In the genomic region with DNA sequence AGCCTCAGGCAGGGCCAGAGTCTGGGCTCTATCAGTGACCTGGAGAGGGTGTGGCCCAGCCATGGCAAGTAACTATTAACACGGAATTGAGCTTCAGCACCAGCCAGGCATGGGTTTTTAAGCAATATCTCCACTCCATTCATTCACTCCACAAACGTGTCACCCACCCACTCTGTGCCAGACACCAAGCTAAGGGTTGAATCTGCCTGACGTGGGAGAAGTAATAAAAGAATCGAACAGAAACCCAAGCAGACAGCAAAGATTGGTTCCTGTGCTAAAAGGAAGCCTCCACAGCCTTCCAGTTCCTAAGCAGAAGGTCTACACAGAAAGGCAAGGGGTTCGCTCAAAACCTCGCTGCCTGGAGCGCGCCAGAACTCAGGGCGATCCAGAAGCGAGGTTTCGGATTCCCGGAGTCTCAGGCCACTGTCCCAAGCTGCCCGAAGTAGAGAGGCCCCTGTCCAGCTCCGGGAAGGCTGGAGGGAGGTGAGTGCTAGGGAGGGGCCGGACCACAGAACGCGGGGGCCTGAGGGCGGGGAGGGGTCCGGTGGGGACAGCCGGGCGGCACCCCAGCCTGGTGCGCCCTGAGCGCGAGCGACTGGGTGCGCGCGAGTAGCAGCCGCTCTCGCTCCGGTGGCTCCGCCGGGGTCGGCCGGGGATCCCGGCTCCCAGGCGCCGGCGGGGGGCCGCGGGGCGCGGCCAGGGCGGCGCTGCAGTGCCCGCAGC, we compare ENCODE assay signal across 8 mouse cellular contexts. TPM values are rescaled to one million over a fixed set of nuclear protein-coding genes. Genes with fewer than 3 reads are reported as not detected.
DNase-seq lines count a peak whose midpoint lies in the region; ATAC-seq and TF ChIP-seq lines count a peak whose summit lies in the region.
"Had no signal": no experiment of that assay in that cellular context is flagged by ENCODE, and none has a peak within 500 bp of the region (broad histone marks: within the 10 kb centered on the region; RNA-seq: fewer than 3 reads in every experiment).

No protein-coding gene starts in this region.

- intact Hi-C loops in left cerebral cortex, postnatal 14 days (cut with DNase I), result no loop called here

- no peaks in the 10 kb centered on the region for H3K36me3 ChIP-seq in lung, embryonic 16.5 days (ENCODE audit: control insufficient read depth, insufficient read depth, low read length)
- no peaks in the 10 kb centered on the region for H3K36me3 ChIP-seq in forebrain, embryonic 15.5 days
- H3K36me3 ChIP-seq in limb, embryonic 14.5 days (ENCODE audit: control insufficient read depth, insufficient read depth, low read length), result no peaks in the 10 kb centered on the region
- H3K36me3 ChIP-seq in stomach, embryonic 15.5 days, result no peaks in the 10 kb centered on the region

- no peak for DNase-seq in lung, postnatal 36 days
- no peak for DNase-seq in limb, embryonic 14.5 days (ENCODE audit: low spot score)
- DNase-seq in left cerebral cortex, postnatal 14 days (ENCODE audit: low spot score in 2 of 2), result no peak
- no peak for DNase-seq in natural killer cell, adult 2 months (ENCODE audit: low spot score in 2 of 2)

- H3K27ac ChIP-seq in lung, embryonic 16.5 days (ENCODE audit: low read length), result no peak overlapping the region
- H3K27ac ChIP-seq in forebrain, embryonic 15.5 days (replicated peaks), result no peak overlapping the region
- H3K27ac ChIP-seq in limb, embryonic 14.5 days (replicated peaks; ENCODE audit: low read depth, low read length), result no peak overlapping the region
- peak overlapping the region; percentile 75 for H3K27ac ChIP-seq in stomach, embryonic 15.5 days
- H3K27ac ChIP-seq: macrophage had no signal

- peak overlapping the region; percentile 56 for H3K4me3 ChIP-seq in lung, embryonic 16.5 days (ENCODE audit: low read length)
- peak overlapping the region; percentile 47 for H3K4me3 ChIP-seq in forebrain, embryonic 15.5 days
- peak overlapping the region; percentile 55 for H3K4me3 ChIP-seq in limb, embryonic 14.5 days (replicated peaks; ENCODE audit: low read length)
- H3K4me3 ChIP-seq in stomach, embryonic 15.5 days (replicated peaks), result peak overlapping the region; percentile 58

- H3K4me2 ChIP-seq in lung, embryonic 16.5 days (ENCODE audit: low read depth, low read length), result peak overlapping the region; percentile 87
- H3K4me2 ChIP-seq in forebrain, embryonic 15.5 days (replicated peaks), result peak overlapping the region; percentile 67
- H3K4me2 ChIP-seq in limb, embryonic 14.5 days (replicated peaks; ENCODE audit: low read depth, low read length, severe bottlenecking), result peak overlapping the region; percentile 82
- H3K4me2 ChIP-seq in stomach, embryonic 15.5 days, result peak overlapping the region; percentile 92

- H3K27me3 ChIP-seq in lung, embryonic 16.5 days (ENCODE audit: control insufficient read depth, insufficient read depth, low read depth, low read length), result peaks cover 61% of the 10 kb centered on the region
- H3K27me3 ChIP-seq in forebrain, embryonic 15.5 days, result peaks cover 62% of the 10 kb centered on the region
- peaks cover 48% of the 10 kb centered on the region for H3K27me3 ChIP-seq in limb, embryonic 14.5 days (ENCODE audit: control insufficient read depth, insufficient read depth, low read length)
- H3K27me3 ChIP-seq in stomach, embryonic 15.5 days (replicated peaks), result peaks cover 39% of the 10 kb centered on the region

- no peaks in the 10 kb centered on the region for H3K9me3 ChIP-seq in lung, embryonic 16.5 days (ENCODE audit: control insufficient read depth, low read length)
- H3K9me3 ChIP-seq in forebrain, embryonic 15.5 days, result no peaks in the 10 kb centered on the region
- H3K9me3 ChIP-seq in limb, embryonic 14.5 days (ENCODE audit: control insufficient read depth, low read length), result no peaks in the 10 kb centered on the region
- H3K9me3 ChIP-seq in stomach, embryonic 15.5 days, result no peaks in the 10 kb centered on the region

- H3K4me1 ChIP-seq in lung, embryonic 16.5 days (replicated peaks; ENCODE audit: control insufficient read depth, insufficient read depth, low read length), result peaks cover 19% of the 10 kb centered on the region
- peaks cover 22% of the 10 kb centered on the region for H3K4me1 ChIP-seq in forebrain, embryonic 15.5 days
- H3K4me1 ChIP-seq in limb, embryonic 14.5 days (ENCODE audit: control insufficient read depth, insufficient read depth, low read length), result peaks cover 22% of the 10 kb centered on the region; the same call in 1 of the 2 replicates
- H3K4me1 ChIP-seq in stomach, embryonic 15.5 days, result peaks cover 26% of the 10 kb centered on the region

- WGBS in lung, embryonic 16.5 days, result 1% methylated on average over 43 of the region's 46 CpGs
- WGBS in forebrain, embryonic 15.5 days, result 2% methylated on average over 45 of the region's 46 CpGs
- WGBS in limb, embryonic 14.5 days, result 2% methylated on average over 18 of the region's 46 CpGs
- 2% methylated on average over 41 of the region's 46 CpGs for WGBS in stomach, embryonic 15.5 days

- peak overlapping the region; percentile 63 for H3K9ac ChIP-seq in lung, embryonic 16.5 days (ENCODE audit: low read length)
- H3K9ac ChIP-seq in forebrain, embryonic 15.5 days (replicated peaks), result peak overlapping the region; percentile 10
- H3K9ac ChIP-seq in limb, embryonic 14.5 days (ENCODE audit: low read depth, low read length, severe bottlenecking), result peak overlapping the region; percentile 60
- peak overlapping the region; percentile 40 for H3K9ac ChIP-seq in stomach, embryonic 15.5 days

- TF ChIP-seq POLR2A in limb, embryonic 14.5 days (IDR thresholded peaks at IDR 0.05; ENCODE audit: borderline replicate concordance, extremely low read depth, insufficient read depth, insufficient read length), result no peak

- ATAC-seq in lung, embryonic 16.5 days (ENCODE audit: low read depth), result peak; percentile 32; the same call in 1 of the 2 replicates
- ATAC-seq in forebrain, embryonic 15.5 days (replicated peaks), result peak; percentile 13; the same call in 1 of the 2 replicates
- ATAC-seq in limb, embryonic 14.5 days (ENCODE audit: low FRiP score, low read depth), result peak; percentile 29
- ATAC-seq in stomach, embryonic 15.5 days (ENCODE audit: insufficient read depth, low FRiP score, low read depth), result no peak; the same call in 1 of the 2 replicates

RNA-seq across cellular contexts. Expression of gene Wnt4, which starts 0.7 kb away (rescaled TPM):
- 0.48 and 0.62 TPM in 2 replicates for polyA plus RNA-seq in lung, embryonic 16.5 days (2015; fragmentation: Nextera tagmentation; extraction: Ambion mirVana)
- 0.78 and 1.7 TPM in 2 replicates for polyA plus RNA-seq in forebrain, embryonic 15.5 days (2015; fragmentation: Nextera tagmentation; extraction: Ambion mirVana)
- 15.4 and 16.0 TPM in 2 replicates for polyA plus RNA-seq in limb, embryonic 14.5 days (2012; rRNA removed)
- polyA plus RNA-seq in limb, embryonic 14.5 days (2014; fragmentation: Nextera tagmentation; extraction: Ambion mirVana), result 16.0 and 23.0 TPM in 2 replicates
- polyA plus RNA-seq in stomach, embryonic 15.5 days (2015; fragmentation: Nextera tagmentation; extraction: Ambion mirVana), result 13.6 and 20.4 TPM in 2 replicates
- 10 to 100 TPM; 18.3 to 20.4 TPM for total RNA-seq in left cerebral cortex, postnatal 14 days (2021)
- polyA plus RNA-seq: macrophage had no signal

Comparison
In these comparisons a context has a peak if more than half of its experiments do, and no peak if none do; other contexts are left out.
1. H3K9ac ChIP-seq: peak in every context shown above with its lines; median percentile 63 in lung, embryonic 16.5 days; 60 in limb, embryonic 14.5 days; 40 in stomach, embryonic 15.5 days; 10 in forebrain, embryonic 15.5 days.